Mouse (Mus musculus) hindbrain, embryonic 16.5 days (tissue): ENCODE results near the gene Acss2. TPM values are rescaled to one million over a fixed set of nuclear protein-coding genes. Genes with fewer than 3 reads are reported as not detected.

Source experiments
- microRNA counts: library from miRNA; unstranded; fragments of <30 nt; microRNA quantifications from one replicate; lab custom pipeline; 2016
- microRNA-seq: library from miRNA; unstranded; fragments of <30 nt; microRNA quantifications from one replicate; pipeline ENCODE4, GENCODE M21; 2017
- polyA plus RNA-seq: library from polyadenylated mRNA; unstranded; fragments of >200 nt; fragmentation: Nextera tagmentation; extraction: Ambion mirVana; gene quantifications from 2 replicates; pipeline ENCODE4 v1.2.1, GENCODE M21; 2015

Gene Acss2
- polyA plus RNA-seq, 1 experiment from 2014 or later: 29.3 TPM

MicroRNAs within 50 kb of the gene (microRNA counts, 519-probe panel; counts per million panel counts)
- microRNA mmu-miR-499 (lab: Ali Mortazavi, UCI): 1,337 counts per million, percentile 10 among the panel's probes with 10 or more counts

Small RNAs within 50 kb of the gene (microRNA-seq; reads per million reads assigned to microRNA genes)
- gene Mir499: 12.7 reads per million, percentile 28 among the genes with 10 or more reads in this experiment

Other genes starting within 250 kb of the Acss2 start
- 693 and 772 TPM in 2 replicates for gene Map1lc3a, start 241.7 kb upstream of the Acss2 start, polyA plus RNA-seq
- 64.6 and 67.7 TPM in 2 replicates for gene Pigu, start 160.5 kb upstream of the Acss2 start, polyA plus RNA-seq
- gene Trp53inp2, start 136.9 kb upstream of the Acss2 start, polyA plus RNA-seq: 92.1 and 116 TPM in 2 replicates
- gene Ncoa6, start 44.1 kb upstream of the Acss2 start, polyA plus RNA-seq: 15.8 and 19.4 TPM in 2 replicates
- 89.4 and 89.9 TPM in 2 replicates for gene Ggt7, start 289 bp downstream of the Acss2 start, polyA plus RNA-seq
- gene Gss, start 74.9 kb downstream of the Acss2 start, polyA plus RNA-seq: 15.7 and 17.5 TPM in 2 replicates
- 0.77 and 1.7 TPM in 2 replicates for gene Myh7b, start 93.3 kb downstream of the Acss2 start, polyA plus RNA-seq
- gene Trpc4ap, start 174.4 kb downstream of the Acss2 start, polyA plus RNA-seq: 155 and 168 TPM in 2 replicates
- 42.4 and 45.5 TPM in 2 replicates for gene Edem2, start 211.5 kb downstream of the Acss2 start, polyA plus RNA-seq
- gene Gm17581, start 217.9 kb downstream of the Acss2 start, polyA plus RNA-seq: not detected in 2 replicates
- 2.3 and 3.7 TPM in 2 replicates for gene Procr, start 233.2 kb downstream of the Acss2 start, polyA plus RNA-seq